Mouse (Mus musculus): ENCODE results near the gene Serac1. TPM values are rescaled to one million over a fixed set of nuclear protein-coding genes. Genes with fewer than 3 reads are reported as not detected.

The Serac1 gene
- 10 to 100 TPM; 11.4 to 62.4 (median 30.8) TPM for total RNA-seq (2018; cell fraction: chromatin; rRNA removed)
- 1 to 10 TPM; 1.8 to 8.1 (median 3.4) TPM for total RNA-seq (2018; cell fraction: cytosol; rRNA removed)
- 10 to 100 TPM in 21 of 26 experiments, 1 to 10 TPM in 5; 7.3 to 48.5 (median 17.4) TPM for total RNA-seq (2018; cell fraction: nucleus; rRNA removed)
- 3.6 to 5.3 TPM (median 3.6 TPM) in 3 replicates for polyA plus RNA-seq (2018)

DNA sequence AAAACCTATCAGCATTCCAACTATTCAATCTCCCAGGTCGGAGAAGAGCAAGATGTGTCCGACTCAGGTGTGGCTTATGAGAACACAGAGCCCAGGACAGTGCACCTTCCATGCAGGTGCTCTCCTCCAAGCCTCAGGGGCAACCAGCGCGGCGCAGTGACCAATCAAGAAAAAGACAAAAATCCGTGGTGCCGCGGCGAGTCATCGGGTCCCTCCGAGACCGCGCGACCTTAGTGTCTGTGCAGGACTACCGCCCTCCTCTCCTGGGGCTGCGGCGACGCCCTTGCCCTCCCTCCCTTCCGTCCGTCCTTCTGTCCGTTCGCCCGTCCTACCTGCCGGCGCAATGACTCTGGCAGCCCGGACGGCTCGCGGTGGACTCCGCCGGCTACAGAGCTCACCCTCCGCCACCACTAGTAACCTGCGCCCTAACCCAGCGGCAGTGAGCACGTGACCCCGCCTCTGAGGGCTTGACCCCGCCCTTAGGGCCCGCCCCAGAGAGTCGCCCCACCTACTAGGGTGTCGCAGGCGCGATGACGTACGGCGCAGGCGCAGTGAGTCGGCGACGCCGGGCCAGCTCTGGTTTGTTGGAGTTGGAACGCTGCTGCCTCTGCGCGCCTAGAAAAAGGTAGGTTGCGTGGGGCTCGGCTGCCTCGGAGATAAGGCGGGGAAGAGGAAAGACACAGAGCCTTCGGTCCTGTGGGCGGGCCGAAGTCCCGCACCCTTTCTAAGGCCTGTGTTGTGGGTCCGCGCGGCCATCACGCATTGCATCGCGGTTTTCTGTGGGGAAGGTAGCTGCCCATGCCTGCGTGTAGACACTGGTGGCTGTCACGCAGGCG lies at the start of gene Serac1, which contains the start of gene Gtf2h5:
TSS of gene Serac1 (minus strand) at position 455 of the 836 bp plus-strand sequence.
TSS of gene Gtf2h5 (plus strand) at position 500 of the 836 bp plus-strand sequence.
- H3K27ac ChIP-seq: peak within 1 kb of the TSS; percentile 44
- peaks cover 57% of the 10 kb centered on the region for H3K79me2 ChIP-seq (ENCODE audit: inconsistent target)
- H3K36me3 ChIP-seq (ENCODE audit: inconsistent target): peaks cover 16% of the 10 kb centered on the region
- peak within 1 kb of the TSS; percentile 92 for H3K4me3 ChIP-seq (ENCODE audit: inconsistent target)
- under 1% methylated on average over 70 of the region's 70 CpGs for WGBS (ENCODE audit: missing documents)

DNA sequence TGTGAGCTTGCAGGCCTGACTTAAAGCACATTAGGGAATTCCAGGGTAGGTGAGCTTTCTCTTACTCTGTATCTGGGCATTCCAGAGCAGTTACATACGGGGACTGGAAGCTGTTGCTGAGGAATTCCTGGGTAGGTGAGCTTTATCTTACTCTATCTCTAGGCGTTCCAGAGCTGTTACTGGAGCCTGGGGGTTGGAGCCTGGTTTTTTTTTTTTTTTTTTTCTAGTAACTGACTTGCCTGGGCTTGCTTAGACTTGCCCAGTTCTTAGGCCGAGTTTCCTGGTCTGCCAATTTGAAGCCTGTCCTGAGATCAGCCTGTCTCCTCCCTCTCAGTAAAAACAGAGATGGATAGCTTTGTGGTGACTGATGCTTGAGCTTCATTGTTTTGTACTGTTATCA lies 48.5 kb upstream of the Serac1 start:
- Histone ChIP-seq H3K36me3 (ENCODE audit: inconsistent target) (0 out of 2 replicates have a peak, but pooled peaks cover 14% of the 10 kb centered on the region), H3K79me2 (ENCODE audit: inconsistent target) (no peaks in the 10 kb centered on the region), H3K4me3 (ENCODE audit: inconsistent target) (no peak overlapping the region), H3K27ac (0 out of 2 replicates have a peak overlapping the region, but pooled peaks have one; percentile 2)
- 91% methylated on average over 3 of the region's 3 CpGs for WGBS (ENCODE audit: missing documents)

DNA sequence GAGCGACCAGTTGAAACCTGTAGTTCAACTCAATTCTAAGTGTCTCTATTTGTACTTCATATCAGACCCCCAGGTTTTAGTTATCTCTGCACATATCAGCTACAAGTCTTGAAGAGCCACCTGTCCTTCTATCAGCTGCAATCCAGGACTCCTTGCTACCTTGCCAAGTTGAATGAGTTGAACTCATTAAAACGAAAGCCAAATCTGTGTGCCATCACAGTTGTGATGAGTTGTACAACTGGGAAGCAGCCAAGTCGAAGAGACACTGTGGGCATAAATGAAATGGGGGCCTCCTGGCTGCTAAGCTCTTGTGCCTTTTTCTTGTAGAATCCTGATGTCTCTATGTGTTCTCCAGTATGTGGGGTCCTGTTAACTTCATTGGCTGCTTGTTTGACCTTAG lies 45.9 kb upstream of the Serac1 start:
- WGBS (ENCODE audit: missing documents): 97% methylated on average over 3 of the region's 3 CpGs
- Histone ChIP-seq H3K36me3 (ENCODE audit: inconsistent target) (peaks cover 25% of the 10 kb centered on the region; the same call in 1 of the 2 replicates), H3K79me2 (ENCODE audit: inconsistent target) (peaks cover 4% of the 10 kb centered on the region), H3K27ac (no peak overlapping the region), H3K4me3 (ENCODE audit: inconsistent target) (no peak overlapping the region)

DNA sequence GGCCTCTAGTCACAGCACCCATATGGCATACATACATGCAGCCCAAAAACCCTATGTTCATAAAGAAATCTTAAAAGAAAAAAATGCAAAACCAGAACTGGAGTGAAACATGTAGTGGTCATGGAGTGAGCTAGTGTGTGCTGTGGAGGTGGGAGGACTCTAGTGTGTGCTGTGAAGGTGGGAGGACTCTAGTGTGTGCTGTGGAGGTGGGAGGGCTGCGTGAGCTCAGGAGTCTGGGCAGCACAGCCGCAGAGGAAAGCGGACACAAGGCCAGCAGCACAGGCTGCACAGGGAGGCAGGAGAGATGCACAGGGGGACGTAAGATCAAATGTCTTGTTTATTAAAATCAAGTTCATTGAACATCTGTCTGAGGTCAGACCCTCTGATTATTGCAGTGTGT lies 44.2 kb upstream of the Serac1 start:
- H3K4me3 ChIP-seq (ENCODE audit: inconsistent target): no peak overlapping the region
- peaks cover 21% of the 10 kb centered on the region for H3K79me2 ChIP-seq (ENCODE audit: inconsistent target)
- peaks cover 25% of the 10 kb centered on the region; the same call in 1 of the 2 replicates for H3K36me3 ChIP-seq (ENCODE audit: inconsistent target)
- 100% methylated on average over 4 of the region's 4 CpGs for WGBS (ENCODE audit: missing documents)
- H3K27ac ChIP-seq: no peak overlapping the region

DNA sequence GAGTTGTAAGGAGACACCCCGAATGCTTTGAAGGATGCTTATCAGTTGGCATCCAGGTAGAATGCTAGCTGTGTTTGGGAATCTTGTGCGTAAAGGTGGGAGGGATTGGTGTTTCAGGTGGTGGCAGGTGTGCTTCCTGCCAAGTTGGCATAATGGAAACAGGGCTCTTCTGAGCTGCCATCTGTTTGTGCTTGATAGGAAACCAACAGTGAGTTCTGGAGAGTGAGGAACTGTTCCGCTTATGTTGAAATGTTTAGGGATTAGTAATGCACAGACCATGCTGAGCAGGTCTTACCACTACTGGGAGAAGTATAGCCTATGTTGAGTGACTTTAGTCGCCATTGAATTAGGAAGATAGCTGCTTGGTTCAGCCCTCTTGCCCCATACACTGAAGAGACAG lies 39.3 kb upstream of the Serac1 start:
- H3K36me3 ChIP-seq (ENCODE audit: inconsistent target): peaks cover 17% of the 10 kb centered on the region; the same call in 1 of the 2 replicates
- H3K79me2 ChIP-seq (ENCODE audit: inconsistent target): peaks cover 70% of the 10 kb centered on the region
- WGBS (ENCODE audit: missing documents): 95% methylated on average over 4 of the region's 4 CpGs
- no peak overlapping the region for H3K4me3 ChIP-seq (ENCODE audit: inconsistent target)
- H3K27ac ChIP-seq: no peak overlapping the region

DNA sequence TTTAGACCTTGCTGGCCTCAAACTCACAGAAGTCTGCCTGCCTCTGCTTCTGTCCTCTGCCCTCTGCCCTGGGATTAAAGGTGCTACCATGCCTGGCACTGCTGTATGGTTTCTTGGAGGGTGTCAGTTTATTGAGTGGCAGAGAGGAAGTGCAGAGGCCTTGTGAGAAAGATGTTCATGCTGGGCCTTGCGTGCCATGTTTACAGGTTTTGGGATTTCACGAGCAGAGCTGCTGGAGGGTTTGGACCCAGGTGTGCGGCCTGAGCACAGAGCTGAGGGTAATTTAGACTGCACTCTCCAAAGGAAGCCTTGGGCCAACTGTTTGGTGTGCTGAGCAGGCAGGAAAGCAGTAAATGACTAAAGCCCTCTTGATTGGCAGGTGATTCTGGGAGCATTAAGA lies 38.4 kb upstream of the Serac1 start:
- Histone ChIP-seq H3K27ac (no peak overlapping the region), H3K79me2 (ENCODE audit: inconsistent target) (peaks cover 79% of the 10 kb centered on the region), H3K4me3 (ENCODE audit: inconsistent target) (no peak overlapping the region), H3K36me3 (ENCODE audit: inconsistent target) (peaks cover 10% of the 10 kb centered on the region; the same call in 1 of the 2 replicates)
- WGBS (ENCODE audit: missing documents): 86% methylated on average over 3 of the region's 3 CpGs

DNA sequence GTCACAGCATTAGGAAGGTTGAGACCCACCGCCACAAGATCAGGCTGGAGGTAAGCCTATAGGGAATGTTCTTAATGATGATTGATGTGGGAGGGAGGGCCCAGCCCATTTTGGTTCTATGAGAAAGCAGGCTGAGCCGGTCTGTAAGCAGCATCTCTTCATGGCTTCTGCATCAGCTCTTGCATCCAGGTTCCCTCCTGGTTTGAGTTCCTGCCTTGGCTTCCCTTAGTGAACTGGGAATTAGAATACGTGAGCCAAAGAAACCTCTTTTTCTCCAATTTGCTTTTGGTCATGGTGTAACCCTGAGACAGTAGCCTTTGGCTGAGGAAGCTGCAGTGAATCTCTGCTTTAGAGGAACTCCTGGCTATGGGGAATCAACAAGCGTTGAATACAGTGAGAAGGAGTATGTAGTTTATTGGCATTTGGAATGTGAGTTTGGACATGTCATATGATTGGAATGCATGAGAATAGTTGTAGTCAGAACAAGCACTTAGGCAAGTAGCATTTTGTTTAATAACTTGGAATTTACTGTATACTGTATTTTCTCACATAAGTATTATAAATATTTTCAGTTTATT lies 37.7 kb upstream of the Serac1 start:
- WGBS (ENCODE audit: missing documents): 94% methylated on average over 4 of the region's 4 CpGs
- H3K4me3 ChIP-seq (ENCODE audit: inconsistent target): no peak overlapping the region
- peaks cover 3% of the 10 kb centered on the region; the same call in 1 of the 2 replicates for H3K36me3 ChIP-seq (ENCODE audit: inconsistent target)
- peaks cover 86% of the 10 kb centered on the region for H3K79me2 ChIP-seq (ENCODE audit: inconsistent target)
- H3K27ac ChIP-seq: no peak overlapping the region

DNA sequence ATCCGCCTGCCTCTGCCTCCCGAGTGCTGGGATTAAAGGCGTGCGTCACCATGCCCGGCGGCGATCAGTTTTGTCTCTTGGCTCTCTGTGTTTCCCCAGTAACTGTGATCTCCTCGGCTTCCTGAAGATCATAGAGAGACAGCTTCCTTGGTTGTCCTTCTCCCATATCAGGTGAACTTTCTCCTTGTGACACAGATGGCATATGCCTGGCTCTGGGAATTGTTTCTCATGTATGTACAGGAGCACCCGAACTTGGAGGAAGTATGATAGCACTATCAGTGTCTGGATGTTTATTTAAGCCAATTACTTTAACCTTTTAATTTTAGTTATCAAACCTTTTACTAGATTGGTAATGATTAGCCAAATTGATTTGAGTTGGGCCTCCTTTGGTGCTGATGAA lies 35.5 kb upstream of the Serac1 start:
- H3K4me3 ChIP-seq (ENCODE audit: inconsistent target): no peak overlapping the region

DNA sequence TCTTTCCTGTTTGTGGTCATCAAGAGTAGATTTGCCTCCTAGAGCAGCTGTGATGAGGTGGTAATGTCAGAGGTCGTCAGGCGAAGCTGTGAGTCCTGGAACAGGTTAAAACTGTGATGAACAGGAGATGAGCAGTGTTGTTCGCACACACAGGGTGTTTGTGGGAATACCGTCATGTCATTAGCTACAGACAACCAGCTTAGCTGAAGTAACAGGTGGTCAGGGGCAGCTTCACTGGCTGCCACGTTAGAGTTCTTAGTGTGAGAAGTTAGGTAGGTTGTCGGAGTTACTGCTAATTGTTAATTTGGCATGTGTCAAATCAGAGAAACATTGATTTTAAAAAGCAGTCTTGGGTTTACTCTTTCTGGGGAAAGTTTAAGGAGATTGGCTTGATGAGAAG lies 34.1 kb upstream of the Serac1 start:
- H3K36me3 ChIP-seq (ENCODE audit: inconsistent target): no peaks in the 10 kb centered on the region
- peaks cover 100% of the 10 kb centered on the region for H3K79me2 ChIP-seq (ENCODE audit: inconsistent target)
- no peak overlapping the region for H3K4me3 ChIP-seq (ENCODE audit: inconsistent target)
- H3K27ac ChIP-seq: no peak overlapping the region
- WGBS (ENCODE audit: missing documents): 90% methylated on average over 6 of the region's 6 CpGs

More for the DNA sequence above, 35.5 kb upstream of the Serac1 start:
- Histone ChIP-seq H3K36me3 (ENCODE audit: inconsistent target) (no peaks in the 10 kb centered on the region), H3K27ac (no peak overlapping the region), H3K79me2 (ENCODE audit: inconsistent target) (peaks cover 100% of the 10 kb centered on the region)
- 81% methylated on average over 5 of the region's 9 CpGs for WGBS (ENCODE audit: missing documents)

DNA sequence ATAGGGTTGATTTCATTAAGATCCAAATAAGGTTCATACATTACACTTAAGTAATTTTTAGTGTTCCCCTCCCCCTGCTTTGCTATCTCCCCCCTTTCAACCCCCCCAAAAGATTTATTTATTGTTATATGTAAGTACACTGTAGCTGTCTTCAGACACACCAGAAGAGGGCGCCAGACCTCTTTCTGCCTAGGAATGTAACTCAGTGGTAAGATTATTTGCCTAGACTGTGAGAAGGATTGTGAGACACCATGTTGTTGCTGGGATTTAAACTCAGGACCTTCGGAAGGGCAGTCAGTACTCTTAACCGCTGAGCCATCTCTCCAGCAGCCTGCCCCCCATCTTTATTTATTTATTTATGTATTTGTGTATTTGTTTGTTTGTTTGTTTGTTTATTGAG lies 31.4 kb upstream of the Serac1 start:
- 74% methylated on average over 3 of the region's 3 CpGs for WGBS (ENCODE audit: missing documents)
- no peak overlapping the region for H3K27ac ChIP-seq

DNA sequence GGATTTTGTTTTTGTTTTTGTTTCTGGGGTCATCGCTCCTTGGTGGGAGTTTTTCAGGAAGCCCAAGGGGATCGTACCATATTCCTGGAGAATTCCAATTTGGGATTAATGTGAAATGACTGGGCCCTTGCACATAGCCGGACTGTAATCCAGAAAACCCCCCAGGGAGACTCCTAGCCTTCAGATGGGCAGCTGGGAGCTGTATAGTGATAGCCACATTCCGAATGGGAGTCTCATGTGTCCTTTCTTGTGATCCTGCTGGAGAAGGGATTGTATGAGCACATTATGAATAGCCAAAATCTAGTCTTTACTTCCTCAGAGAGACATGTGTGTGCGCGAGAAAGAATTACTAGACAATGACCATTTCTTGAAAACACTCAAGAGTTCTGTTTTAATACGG lies 28.6 kb upstream of the Serac1 start:
- WGBS (ENCODE audit: missing documents): 88% methylated on average over 7 of the region's 7 CpGs
- H3K27ac ChIP-seq: no peak overlapping the region
- H3K79me2 ChIP-seq (ENCODE audit: inconsistent target): peaks cover 62% of the 10 kb centered on the region
- H3K4me3 ChIP-seq (ENCODE audit: inconsistent target): peak overlapping the region; percentile 61; the same call in 1 of the 2 replicates
- no peaks in the 10 kb centered on the region for H3K36me3 ChIP-seq (ENCODE audit: inconsistent target)

More for the DNA sequence above, 31.4 kb upstream of the Serac1 start:
- no peaks in the 10 kb centered on the region for H3K36me3 ChIP-seq (ENCODE audit: inconsistent target)
- H3K4me3 ChIP-seq (ENCODE audit: inconsistent target): no peak overlapping the region
- H3K79me2 ChIP-seq (ENCODE audit: inconsistent target): peaks cover 90% of the 10 kb centered on the region

DNA sequence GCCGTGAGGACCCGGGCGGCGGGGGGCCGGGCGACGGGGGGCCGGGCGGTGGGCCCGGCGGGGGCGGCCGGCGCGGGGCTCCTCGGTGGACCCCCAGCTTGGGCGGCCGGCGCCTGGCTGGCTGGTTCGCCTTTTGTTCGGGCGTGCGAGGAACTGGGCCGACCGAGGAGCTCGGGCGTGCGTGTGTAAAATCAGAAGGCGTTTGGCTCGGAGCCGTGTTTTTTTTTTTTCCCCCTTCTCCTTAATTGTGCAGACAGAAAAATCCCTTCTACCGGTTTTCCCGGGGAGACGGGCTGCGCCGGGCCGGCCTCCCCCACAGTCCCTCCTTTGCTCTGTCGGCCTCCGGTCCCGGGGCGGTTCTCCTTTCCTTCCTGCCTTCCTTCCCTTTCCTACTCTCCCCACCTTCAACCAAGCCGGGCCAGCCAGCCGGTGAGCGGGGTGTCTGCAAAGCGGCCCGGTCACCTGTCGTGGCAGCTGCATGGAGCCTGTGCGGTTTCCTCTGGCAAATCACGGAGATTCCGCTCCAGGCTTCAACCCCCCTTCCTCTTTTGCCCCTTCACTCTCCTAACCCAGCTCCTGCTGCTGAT lies 27.6 kb upstream of the Serac1 start:
- Histone ChIP-seq H3K79me2 (ENCODE audit: inconsistent target) (peaks cover 52% of the 10 kb centered on the region), H3K4me3 (ENCODE audit: inconsistent target) (peak overlapping the region; percentile 61), H3K36me3 (ENCODE audit: inconsistent target) (no peaks in the 10 kb centered on the region), H3K27ac (peak overlapping the region; percentile 59)
- under 1% methylated on average over 37 of the region's 50 CpGs for WGBS (ENCODE audit: missing documents)

DNA sequence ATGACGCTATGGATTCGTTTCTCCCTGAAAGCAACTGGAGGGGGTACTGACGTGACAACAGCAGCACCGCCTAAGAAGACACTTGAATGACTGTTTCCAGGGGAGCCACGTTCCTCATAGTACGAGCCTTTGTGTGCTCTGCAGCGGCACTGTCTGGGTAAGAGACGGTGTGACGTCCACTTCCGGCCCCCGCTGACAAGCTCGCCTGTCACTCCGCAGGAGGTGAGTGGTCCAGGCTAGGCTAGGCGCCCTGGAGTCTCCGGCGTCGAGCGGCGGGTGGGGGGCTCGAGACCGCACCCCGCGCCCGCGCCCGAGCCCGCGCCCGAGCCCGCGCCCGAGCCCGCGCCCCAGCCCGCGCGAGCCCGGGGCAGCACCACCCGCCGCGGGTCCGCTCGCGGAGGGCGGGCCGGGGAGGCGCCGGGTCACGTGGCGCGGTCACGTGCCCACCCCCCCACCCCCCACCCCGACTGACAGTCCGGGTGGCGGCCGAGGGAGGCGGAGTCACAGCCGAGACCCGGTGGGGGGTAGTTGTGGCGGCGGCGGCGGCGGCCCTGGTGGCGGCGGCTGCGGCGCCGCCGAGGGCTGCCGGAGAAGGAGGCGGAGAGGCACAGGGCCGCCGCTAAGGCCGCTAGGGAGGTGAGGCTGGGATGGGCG lies 26.9 kb upstream of the Serac1 start, which contains the start of gene Tulp4:
TSS of gene Tulp4 (plus strand) at position 77 of the 654 bp plus-strand sequence.
- WGBS (ENCODE audit: missing documents): under 1% methylated on average over 32 of the region's 76 CpGs
- Histone ChIP-seq H3K27ac (peak within 1 kb of the TSS; percentile 59), H3K4me3 (ENCODE audit: inconsistent target) (peak within 1 kb of the TSS; percentile 61)

DNA sequence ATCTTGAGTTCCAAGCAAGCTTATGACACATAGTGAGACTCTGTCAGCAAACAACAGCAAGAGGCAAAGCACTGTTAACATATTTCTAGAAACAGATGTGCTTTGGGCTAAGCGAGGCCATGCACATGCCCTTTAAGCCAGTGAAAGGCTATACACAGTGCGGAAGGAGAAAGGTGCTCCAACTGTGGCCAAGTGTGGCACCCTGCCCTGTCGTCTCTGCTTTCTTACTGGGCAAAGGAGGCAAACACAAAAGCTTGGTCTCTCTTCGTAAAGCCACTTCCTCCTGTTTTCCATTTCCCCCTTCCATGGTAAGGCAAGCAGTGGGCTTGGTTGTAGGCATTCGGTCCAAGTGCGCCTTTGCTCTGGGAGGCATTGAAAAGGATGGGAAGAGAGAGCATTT lies 24.0 kb upstream of the Serac1 start:
- WGBS (ENCODE audit: missing documents): 60% methylated on average over 6 of the region's 6 CpGs
- Histone ChIP-seq H3K36me3 (ENCODE audit: inconsistent target) (no peaks in the 10 kb centered on the region), H3K27ac (no peak overlapping the region), H3K79me2 (ENCODE audit: inconsistent target) (peaks cover 16% of the 10 kb centered on the region), H3K4me3 (ENCODE audit: inconsistent target) (no peak overlapping the region)

More for the DNA sequence above, 26.9 kb upstream of the Serac1 start, which contains the start of gene Tulp4:
- Histone ChIP-seq H3K36me3 (ENCODE audit: inconsistent target) (no peaks in the 10 kb centered on the region), H3K79me2 (ENCODE audit: inconsistent target) (peaks cover 46% of the 10 kb centered on the region)
